In the genomic region with DNA sequence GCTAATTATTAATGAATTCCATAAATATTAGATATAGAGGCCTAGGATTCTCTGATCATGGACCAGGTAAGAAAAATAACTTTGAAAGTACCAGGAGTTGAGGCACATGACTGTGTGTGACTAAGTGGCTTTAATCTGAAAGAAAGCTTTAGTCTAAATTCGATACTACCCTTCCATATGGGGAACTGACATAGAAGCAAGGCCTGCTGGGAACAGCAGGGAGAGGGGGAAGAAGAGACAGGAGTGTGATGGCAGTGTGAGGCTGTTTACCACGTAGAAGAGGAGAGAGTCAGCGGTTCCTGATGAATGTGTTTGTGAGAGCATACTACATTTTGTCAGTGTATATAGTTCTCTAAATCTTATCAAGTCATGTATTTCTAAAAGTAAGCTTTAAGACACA, we compare ENCODE assay signal across 29 mouse cellular contexts.
"Had no signal": no experiment of that assay in that cellular context is flagged by ENCODE, and none has a peak within 500 bp of the region (broad histone marks: within the 10 kb centered on the region; RNA-seq: fewer than 3 reads in every experiment).

No protein-coding gene starts in this region.

- ATAC-seq: liver, embryonic 12.5 days; liver, postnatal 0 days; lung, postnatal 0 days; midbrain, embryonic 13.5 days; midbrain, embryonic 15.5 days; midbrain, embryonic 16.5 days had no signal

- DNase-seq: left cerebral cortex, postnatal 4 days; liver; liver, embryonic 13.5 days; liver, postnatal 0 days; lung, adult 18-20 months; lung, adult 2 months; lung, embryonic 14.5 days; lung, postnatal 10 days; lung, postnatal 14 days; lung, postnatal 36 days; lung, postnatal 4 days; midbrain, embryonic 14.5 days had no signal

- H3K4me3 ChIP-seq: limb, embryonic 10.5 days; limb, embryonic 12.5 days; limb, embryonic 13.5 days; limb, embryonic 15.5 days; liver, embryonic 12.5 days; liver, embryonic 13.5 days; liver, embryonic 15.5 days; lung, embryonic 15.5 days; megakaryocyte, embryonic 14.5 days; midbrain, embryonic 10.5 days; midbrain, embryonic 12.5 days; midbrain, embryonic 13.5 days; midbrain, embryonic 15.5 days; myocyte had no signal

- H3K27ac ChIP-seq: limb, embryonic 10.5 days; limb, embryonic 12.5 days; limb, embryonic 13.5 days; limb, embryonic 15.5 days; liver, embryonic 12.5 days; liver, embryonic 13.5 days; liver, embryonic 14.5 days; liver, embryonic 15.5 days; lung, embryonic 15.5 days; macrophage; midbrain, embryonic 10.5 days; midbrain, embryonic 12.5 days; midbrain, embryonic 13.5 days; midbrain, embryonic 15.5 days had no signal
